Mouse (Mus musculus): Measurements from ENCODE around the gene Usp49. TPM values are rescaled to one million over a fixed set of nuclear protein-coding genes. Genes with fewer than 3 reads are reported as not detected.
"Not testable (repeated sequence)": the region's sequence is repeated elsewhere in the genome, so short reads cannot be mapped to it uniquely, and the experiment has no call there.

Gene Usp49
- polyA plus RNA-seq, 1 experiment: 67.0 TPM

- Histone ChIP-seq H3K27me3 (ENCODE audit: control insufficient read depth, insufficient read depth, low read length) (no peaks in the 10 kb centered on the region), H3K36me3 (ENCODE audit: control insufficient read depth, insufficient read depth, low read length) (no peaks in the 10 kb centered on the region; the same call in 1 of the 2 replicates), H3K4me3 (ENCODE audit: control insufficient read depth, low read depth, low read length) (no peak overlapping the region), H3K27ac (ENCODE audit: control insufficient read depth, insufficient read depth, low read depth, low read length) (no peak overlapping the region), H3K4me1 (ENCODE audit: control insufficient read depth, insufficient read depth, low read length) (no peaks in the 10 kb centered on the region)
- TF ChIP-seq POLR2A (IDR thresholded peaks at IDR 0.05; ENCODE audit: control insufficient read depth, low read depth, low read length) (no peak), CTCF (IDR thresholded peaks at IDR 0.05; ENCODE audit: control insufficient read depth, insufficient read depth, insufficient replicate concordance, low read depth, low read length) (no peak)
Measured at GRCm38 (mm10) chr17:47651953-47652352, 21.5 kb downstream of the Usp49 start.

- not testable (repeated sequence) for H3K4me3 ChIP-seq (ENCODE audit: control insufficient read depth, low read depth, low read length); H3K36me3 ChIP-seq (ENCODE audit: control insufficient read depth, insufficient read depth, low read length); H3K27me3 ChIP-seq (ENCODE audit: control insufficient read depth, insufficient read depth, low read length); H3K27ac ChIP-seq (ENCODE audit: control insufficient read depth, insufficient read depth, low read depth, low read length); H3K4me1 ChIP-seq (ENCODE audit: control insufficient read depth, insufficient read depth, low read length)
Measured at GRCm38 (mm10) chr17:47654346-47654745, 23.9 kb downstream of the Usp49 start.

GRCm38 (mm10) chr17:47655697-47656096, 25.2 kb downstream of the Usp49 start:
- no peaks in the 10 kb centered on the region; the same call in 1 of the 2 replicates for H3K36me3 ChIP-seq (ENCODE audit: control insufficient read depth, insufficient read depth, low read length)
- no peak for TF ChIP-seq POLR2A (IDR thresholded peaks at IDR 0.05; ENCODE audit: control insufficient read depth, low read depth, low read length)
- TF ChIP-seq CTCF (IDR thresholded peaks at IDR 0.05; ENCODE audit: control insufficient read depth, insufficient read depth, insufficient replicate concordance, low read depth, low read length): no peak
- no peaks in the 10 kb centered on the region for H3K4me1 ChIP-seq (ENCODE audit: control insufficient read depth, insufficient read depth, low read length)
- H3K4me3 ChIP-seq (ENCODE audit: control insufficient read depth, low read depth, low read length): no peak overlapping the region
- no peak overlapping the region for H3K27ac ChIP-seq (ENCODE audit: control insufficient read depth, insufficient read depth, low read depth, low read length)
- no peaks in the 10 kb centered on the region for H3K27me3 ChIP-seq (ENCODE audit: control insufficient read depth, insufficient read depth, low read length)

- H3K27ac ChIP-seq (ENCODE audit: control insufficient read depth, insufficient read depth, low read depth, low read length): no peak overlapping the region
- no peaks in the 10 kb centered on the region for H3K27me3 ChIP-seq (ENCODE audit: control insufficient read depth, insufficient read depth, low read length)
- H3K36me3 ChIP-seq (ENCODE audit: control insufficient read depth, insufficient read depth, low read length): no peaks in the 10 kb centered on the region; the same call in 1 of the 2 replicates
- H3K4me3 ChIP-seq (ENCODE audit: control insufficient read depth, low read depth, low read length): no peak overlapping the region
- no peaks in the 10 kb centered on the region for H3K4me1 ChIP-seq (ENCODE audit: control insufficient read depth, insufficient read depth, low read length)
- TF ChIP-seq CTCF (IDR thresholded peaks at IDR 0.05; ENCODE audit: control insufficient read depth, insufficient read depth, insufficient replicate concordance, low read depth, low read length): no peak
- no peak for TF ChIP-seq POLR2A (IDR thresholded peaks at IDR 0.05; ENCODE audit: control insufficient read depth, low read depth, low read length)
Measured at GRCm38 (mm10) chr17:47657901-47658300, 27.4 kb downstream of the Usp49 start.

GRCm38 (mm10) chr17:47658741-47659243, 28.3 kb downstream of the Usp49 start:
- no peak overlapping the region for H3K27ac ChIP-seq (ENCODE audit: control insufficient read depth, insufficient read depth, low read depth, low read length)
- H3K4me1 ChIP-seq (ENCODE audit: control insufficient read depth, insufficient read depth, low read length): no peaks in the 10 kb centered on the region
- no peaks in the 10 kb centered on the region; the same call in 1 of the 2 replicates for H3K36me3 ChIP-seq (ENCODE audit: control insufficient read depth, insufficient read depth, low read length)
- no peaks in the 10 kb centered on the region for H3K27me3 ChIP-seq (ENCODE audit: control insufficient read depth, insufficient read depth, low read length)
- no peak for TF ChIP-seq CTCF (IDR thresholded peaks at IDR 0.05; ENCODE audit: control insufficient read depth, insufficient read depth, insufficient replicate concordance, low read depth, low read length)
- TF ChIP-seq POLR2A (IDR thresholded peaks at IDR 0.05; ENCODE audit: control insufficient read depth, low read depth, low read length): no peak
- no peak overlapping the region for H3K4me3 ChIP-seq (ENCODE audit: control insufficient read depth, low read depth, low read length)

- TF ChIP-seq CTCF (IDR thresholded peaks at IDR 0.05; ENCODE audit: control insufficient read depth, insufficient read depth, insufficient replicate concordance, low read depth, low read length) (no peak), POLR2A (IDR thresholded peaks at IDR 0.05; ENCODE audit: control insufficient read depth, low read depth, low read length) (no peak)
- Histone ChIP-seq H3K36me3 (ENCODE audit: control insufficient read depth, insufficient read depth, low read length) (no peaks in the 10 kb centered on the region), H3K27me3 (ENCODE audit: control insufficient read depth, insufficient read depth, low read length) (no peaks in the 10 kb centered on the region), H3K27ac (ENCODE audit: control insufficient read depth, insufficient read depth, low read depth, low read length) (no peak overlapping the region), H3K4me3 (ENCODE audit: control insufficient read depth, low read depth, low read length) (no peak overlapping the region), H3K4me1 (ENCODE audit: control insufficient read depth, insufficient read depth, low read length) (no peaks in the 10 kb centered on the region)
Measured at GRCm38 (mm10) chr17:47663009-47663713, 32.7 kb downstream of the Usp49 start.

GRCm38 (mm10) chr17:47664474-47664873, 34.0 kb downstream of the Usp49 start:
- Histone ChIP-seq H3K27me3 (ENCODE audit: control insufficient read depth, insufficient read depth, low read length) (no peaks in the 10 kb centered on the region), H3K4me3 (ENCODE audit: control insufficient read depth, low read depth, low read length) (no peak overlapping the region), H3K36me3 (ENCODE audit: control insufficient read depth, insufficient read depth, low read length) (no peaks in the 10 kb centered on the region), H3K4me1 (ENCODE audit: control insufficient read depth, insufficient read depth, low read length) (no peaks in the 10 kb centered on the region), H3K27ac (ENCODE audit: control insufficient read depth, insufficient read depth, low read depth, low read length) (no peak overlapping the region)
- TF ChIP-seq CTCF (IDR thresholded peaks at IDR 0.05; ENCODE audit: control insufficient read depth, insufficient read depth, insufficient replicate concordance, low read depth, low read length): no peak
- TF ChIP-seq POLR2A (IDR thresholded peaks at IDR 0.05; ENCODE audit: control insufficient read depth, low read depth, low read length): no peak

Data from testis, adult 2 months (tissue).